Mouse (Mus musculus) forebrain, embryonic 15.5 days (tissue): ENCODE data around the gene Hipk2. TPM values are rescaled to one million over a fixed set of nuclear protein-coding genes. Genes with fewer than 3 reads are reported as not detected.

Experiments
- ATAC-seq: fragments of 200-750 bp; cut with Nextera tagmentation; replicated peaks from 2 replicates; pipeline ENCODE4 v1.8.0; 2017; ENCODE audit warnings: mild to moderate bottlenecking, moderate TSS enrichment, moderate library complexity
- H3K27ac ChIP-seq: fragments of 300-500 bp; sonication (generic); replicated peaks from 2 replicates; pipeline ENCODE4 v1.5.1; 2015; ENCODE audit warnings: mild to moderate bottlenecking, inconsistent platforms
- H3K27me3 ChIP-seq: fragments of 300-500 bp; sonication (generic); 2 replicates; pipeline ENCODE4 v1.6.1; 2015; ENCODE audit warnings: inconsistent platforms
- H3K36me3 ChIP-seq: fragments of 300-500 bp; sonication (generic); 2 replicates; pipeline ENCODE4 v1.6.1; 2015; ENCODE audit warnings: mild to moderate bottlenecking, inconsistent platforms
- H3K4me1 ChIP-seq: fragments of 300-500 bp; sonication (generic); 2 replicates; pipeline ENCODE4 v1.6.1; 2015; ENCODE audit warnings: inconsistent platforms
- H3K4me2 ChIP-seq: fragments of 300-500 bp; sonication (generic); replicated peaks from 2 replicates; pipeline ENCODE4 v1.6.1; 2015; ENCODE audit warnings: mild to moderate bottlenecking, inconsistent platforms
- H3K4me3 ChIP-seq: fragments of 300-500 bp; sonication (generic); 2 replicates; pipeline ENCODE4 v1.5.1; 2015; ENCODE audit warnings: mild to moderate bottlenecking, inconsistent platforms
- H3K9ac ChIP-seq: fragments of 300-500 bp; sonication (generic); replicated peaks from 2 replicates; pipeline ENCODE4 v1.6.1; 2015; ENCODE audit warnings: mild to moderate bottlenecking, inconsistent platforms
- H3K9me3 ChIP-seq: fragments of 300-500 bp; sonication (generic); 2 replicates; pipeline ENCODE4 v1.6.1; 2016; ENCODE audit warnings: inconsistent platforms
- WGBS: fragments of 180-500 bp; shearing (Covaris S2); methylation state at CpG from one replicate; pipeline ENCODE4 v1.1.7; 2015; ENCODE audit warnings: mixed read lengths; 5-methylcytosine and 5-hydroxymethylcytosine counted together
- polyA plus RNA-seq: library from polyadenylated mRNA; unstranded; fragments of >200 nt; fragmentation: Nextera tagmentation; extraction: Ambion mirVana; gene quantifications from 2 replicates; pipeline ENCODE4 v1.2.1, GENCODE M21; 2015

The Hipk2 gene
- polyA plus RNA-seq, 1 experiment from 2014 or later, result 29.2 TPM

- Histone ChIP-seq H3K9me3 (no peaks in the 10 kb centered on the region), H3K36me3 (peaks cover 64% of the 10 kb centered on the region), H3K4me3 (no peak overlapping the region), H3K4me2 (no peak overlapping the region), H3K9ac (no peak overlapping the region), H3K27me3 (no peaks in the 10 kb centered on the region), H3K27ac (no peak overlapping the region), H3K4me1 (no peaks in the 10 kb centered on the region)
- WGBS, result 70% methylated on average over 2 of the region's 2 CpGs
- ATAC-seq, result no peak
These were observed 174.5 kb downstream of the Hipk2 start for GRCm38 (mm10) chr6:38701421-38701820.

- no peak overlapping the region for H3K27ac ChIP-seq
- H3K4me3 ChIP-seq, result no peak overlapping the region
- no peaks in the 10 kb centered on the region for H3K9me3 ChIP-seq
- ATAC-seq, result peak; percentile 29; the same call in 1 of the 2 replicates
- no peaks in the 10 kb centered on the region for H3K27me3 ChIP-seq
- 93% methylated on average over 18 of the region's 18 CpGs for WGBS
- no peak overlapping the region for H3K9ac ChIP-seq
- peaks cover 68% of the 10 kb centered on the region for H3K36me3 ChIP-seq
- H3K4me1 ChIP-seq, result no peaks in the 10 kb centered on the region
- no peak overlapping the region for H3K4me2 ChIP-seq
These were observed 177.6 kb downstream of the Hipk2 start for GRCm38 (mm10) chr6:38698233-38698889.

DNA sequence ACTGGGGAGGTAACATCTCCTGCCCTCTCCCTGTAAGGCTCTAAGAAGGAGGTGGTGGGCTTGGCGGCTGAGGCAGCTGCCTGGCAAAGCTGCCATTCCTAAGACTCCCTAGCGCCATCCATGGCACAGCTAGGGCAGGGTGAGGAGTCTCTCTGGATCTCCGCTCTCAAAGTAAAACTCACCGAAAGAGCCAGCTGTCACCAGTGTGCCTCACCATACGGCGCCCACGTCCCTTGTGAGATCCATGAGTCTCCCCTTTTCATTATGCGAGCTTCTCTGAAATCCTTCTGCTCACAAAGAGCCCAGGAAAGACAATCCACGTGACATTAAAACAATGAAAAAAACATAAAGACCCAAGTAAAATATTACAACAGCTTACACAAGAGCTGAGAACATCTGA, 179.4 kb downstream of the Hipk2 start:
- no peaks in the 10 kb centered on the region for H3K4me1 ChIP-seq
- H3K4me2 ChIP-seq, result no peak overlapping the region
- no peak overlapping the region for H3K4me3 ChIP-seq
- 76% methylated on average over 9 of the region's 9 CpGs for WGBS
- H3K27ac ChIP-seq, result 0 out of 2 replicates have a peak overlapping the region, but pooled peaks have one; percentile 9
- H3K36me3 ChIP-seq, result peaks cover 58% of the 10 kb centered on the region
- H3K9ac ChIP-seq, result no peak overlapping the region
- H3K9me3 ChIP-seq, result no peaks in the 10 kb centered on the region
- no peaks in the 10 kb centered on the region for H3K27me3 ChIP-seq
- no peak for ATAC-seq

GRCm38 (mm10) chr6:38695380-38696054, 180.4 kb downstream of the Hipk2 start:
- no peaks in the 10 kb centered on the region for H3K4me1 ChIP-seq
- no peak overlapping the region for H3K27ac ChIP-seq
- no peak overlapping the region for H3K4me2 ChIP-seq
- H3K9me3 ChIP-seq, result no peaks in the 10 kb centered on the region
- peak; percentile 81 for ATAC-seq
- H3K9ac ChIP-seq, result no peak overlapping the region
- no peaks in the 10 kb centered on the region for H3K27me3 ChIP-seq
- peaks cover 50% of the 10 kb centered on the region for H3K36me3 ChIP-seq
- H3K4me3 ChIP-seq, result no peak overlapping the region
- 28% methylated on average over 9 of the region's 9 CpGs for WGBS

DNA sequence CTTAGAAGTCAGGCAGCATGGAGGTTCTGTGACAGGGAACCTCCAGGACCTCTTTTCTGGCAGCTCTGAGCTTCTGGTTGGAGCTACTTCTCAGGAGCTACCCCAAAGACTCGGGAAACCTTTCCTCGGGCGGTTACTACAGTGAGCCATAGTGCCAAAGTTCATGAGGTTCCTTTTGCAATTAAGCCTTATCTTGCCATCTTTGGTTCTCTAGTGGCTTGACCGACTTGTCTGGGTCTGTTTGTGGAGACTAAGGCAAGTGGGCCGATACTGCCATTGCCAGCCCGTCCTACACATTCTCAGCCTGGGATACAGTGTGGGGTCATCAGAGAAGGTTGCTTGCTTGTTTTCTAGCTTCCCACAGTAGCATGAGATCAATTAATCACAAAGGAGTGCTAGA, 183.4 kb downstream of the Hipk2 start:
- H3K36me3 ChIP-seq, result peaks cover 26% of the 10 kb centered on the region; the same call in 1 of the 2 replicates
- no peaks in the 10 kb centered on the region for H3K27me3 ChIP-seq
- H3K4me3 ChIP-seq, result no peak overlapping the region
- no peak overlapping the region for H3K4me2 ChIP-seq
- no peaks in the 10 kb centered on the region for H3K9me3 ChIP-seq
- no peak overlapping the region for H3K9ac ChIP-seq
- WGBS, result 95% methylated on average over 6 of the region's 6 CpGs
- no peak for ATAC-seq
- H3K4me1 ChIP-seq, result no peaks in the 10 kb centered on the region
- no peak overlapping the region for H3K27ac ChIP-seq

DNA sequence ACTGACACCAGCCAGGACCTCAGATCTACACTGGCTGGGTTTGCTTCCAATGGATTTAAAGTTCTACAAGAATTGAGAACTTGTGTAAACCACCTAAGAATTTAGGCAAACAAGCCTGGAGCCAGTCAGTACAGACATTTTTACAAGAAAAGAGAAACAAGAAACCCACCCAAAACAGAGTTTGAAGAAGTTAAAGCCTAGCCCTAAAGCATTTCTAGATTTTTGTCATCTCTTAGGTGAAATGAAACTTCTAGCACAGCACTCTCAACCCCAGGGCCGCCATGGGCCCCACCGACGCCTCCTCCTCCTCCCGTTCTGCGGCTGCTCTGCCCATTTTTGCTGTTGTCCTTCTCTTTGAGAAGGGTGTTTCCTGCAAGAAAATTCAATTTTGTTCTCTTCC, 184.9 kb downstream of the Hipk2 start:
- H3K27me3 ChIP-seq, result no peaks in the 10 kb centered on the region
- no peak overlapping the region for H3K4me3 ChIP-seq
- H3K27ac ChIP-seq, result no peak overlapping the region
- no peak for ATAC-seq
- no peak overlapping the region for H3K9ac ChIP-seq
- H3K36me3 ChIP-seq, result peaks cover 17% of the 10 kb centered on the region; the same call in 1 of the 2 replicates
- 89% methylated on average over 5 of the region's 5 CpGs for WGBS
- no peaks in the 10 kb centered on the region for H3K4me1 ChIP-seq
- no peaks in the 10 kb centered on the region for H3K9me3 ChIP-seq
- no peak overlapping the region for H3K4me2 ChIP-seq

GRCm38 (mm10) chr6:38690615-38691014, 185.3 kb downstream of the Hipk2 start:
- no peaks in the 10 kb centered on the region for H3K27me3 ChIP-seq
- no peak overlapping the region for H3K27ac ChIP-seq
- no peak overlapping the region for H3K4me3 ChIP-seq
- H3K4me2 ChIP-seq, result no peak overlapping the region
- H3K4me1 ChIP-seq, result no peaks in the 10 kb centered on the region
- H3K9me3 ChIP-seq, result no peaks in the 10 kb centered on the region
- no peak overlapping the region for H3K9ac ChIP-seq
- ATAC-seq, result no peak
- H3K36me3 ChIP-seq, result peaks cover 17% of the 10 kb centered on the region; the same call in 1 of the 2 replicates
- WGBS, result 82% methylated on average over 4 of the region's 4 CpGs

- no peak for ATAC-seq
- Histone ChIP-seq H3K9ac (no peak overlapping the region), H3K4me3 (no peak overlapping the region), H3K4me2 (no peak overlapping the region), H3K9me3 (no peaks in the 10 kb centered on the region), H3K36me3 (peaks cover 7% of the 10 kb centered on the region; the same call in 1 of the 2 replicates), H3K4me1 (no peaks in the 10 kb centered on the region), H3K27me3 (no peaks in the 10 kb centered on the region), H3K27ac (no peak overlapping the region)
- 75% methylated on average over 9 of the region's 10 CpGs for WGBS
These were observed 187.1 kb downstream of the Hipk2 start for GRCm38 (mm10) chr6:38688841-38689240.

- H3K4me3 ChIP-seq, result no peak overlapping the region
- no peaks in the 10 kb centered on the region for H3K27me3 ChIP-seq
- no peak overlapping the region for H3K9ac ChIP-seq
- peaks cover 4% of the 10 kb centered on the region; the same call in 1 of the 2 replicates for H3K36me3 ChIP-seq
- no peak overlapping the region for H3K4me2 ChIP-seq
- WGBS, result 62% methylated on average over 11 of the region's 11 CpGs
- H3K4me1 ChIP-seq, result no peaks in the 10 kb centered on the region
- H3K9me3 ChIP-seq, result no peaks in the 10 kb centered on the region
- no peak for ATAC-seq
- H3K27ac ChIP-seq, result no peak overlapping the region
These were observed 188.7 kb downstream of the Hipk2 start for GRCm38 (mm10) chr6:38687216-38687615.

GRCm38 (mm10) chr6:38682532-38682931, 193.4 kb downstream of the Hipk2 start:
- Histone ChIP-seq H3K9ac (no peak overlapping the region), H3K9me3 (no peaks in the 10 kb centered on the region), H3K36me3 (no peaks in the 10 kb centered on the region), H3K4me2 (no peak overlapping the region), H3K27ac (no peak overlapping the region), H3K4me1 (no peaks in the 10 kb centered on the region), H3K27me3 (no peaks in the 10 kb centered on the region), H3K4me3 (no peak overlapping the region)
- ATAC-seq, result no peak
- WGBS, result 72% methylated on average over 2 of the region's 2 CpGs

GRCm38 (mm10) chr6:38677629-38678028, 198.3 kb downstream of the Hipk2 start:
- no peaks in the 10 kb centered on the region for H3K9me3 ChIP-seq
- ATAC-seq, result no peak
- H3K27ac ChIP-seq, result no peak overlapping the region
- no peak overlapping the region for H3K4me3 ChIP-seq
- H3K27me3 ChIP-seq, result no peaks in the 10 kb centered on the region
- 80% methylated on average over 9 of the region's 9 CpGs for WGBS
- no peaks in the 10 kb centered on the region for H3K4me1 ChIP-seq
- no peak overlapping the region for H3K4me2 ChIP-seq
- no peaks in the 10 kb centered on the region for H3K36me3 ChIP-seq
- H3K9ac ChIP-seq, result no peak overlapping the region

DNA sequence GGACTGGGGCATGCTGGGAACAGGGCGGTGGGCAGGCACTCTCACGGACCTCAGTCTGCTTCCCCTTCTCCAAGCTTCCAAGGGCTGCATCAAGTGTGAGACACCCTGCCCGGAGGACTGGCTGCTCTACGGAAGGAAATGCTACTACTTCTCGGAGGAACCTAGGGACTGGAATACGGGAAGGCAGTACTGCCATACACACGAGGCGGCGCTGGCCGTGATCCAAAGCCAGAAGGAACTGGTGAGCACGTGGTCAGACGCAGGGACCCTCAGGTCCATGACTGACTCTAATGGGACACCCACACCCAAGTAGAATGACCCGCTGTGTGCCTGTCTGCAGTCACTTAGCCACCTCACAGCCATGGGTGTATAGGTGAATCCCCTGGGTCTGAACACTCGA, 199.2 kb downstream of the Hipk2 start:
- Histone ChIP-seq H3K9ac (no peak overlapping the region), H3K27me3 (no peaks in the 10 kb centered on the region), H3K9me3 (no peaks in the 10 kb centered on the region), H3K27ac (no peak overlapping the region), H3K4me2 (no peak overlapping the region), H3K4me3 (no peak overlapping the region), H3K4me1 (no peaks in the 10 kb centered on the region), H3K36me3 (no peaks in the 10 kb centered on the region)
- ATAC-seq, result no peak
- 79% methylated on average over 14 of the region's 14 CpGs for WGBS
